Comparison of ENCODE assay signal across 13 mouse cellular contexts in genomic region chr11:24085986-24086385, GRCm38 (mm10). TPM values are rescaled to one million over a fixed set of nuclear protein-coding genes. Genes with fewer than 3 reads are reported as not detected.
DNase-seq lines count a peak whose midpoint lies in the region; ATAC-seq and TF ChIP-seq lines count a peak whose summit lies in the region.
"Had no signal": no experiment of that assay in that cellular context is flagged by ENCODE, and none has a peak within 500 bp of the region (broad histone marks: within the 10 kb centered on the region; RNA-seq: fewer than 3 reads in every experiment).

No protein-coding gene starts in this region.

- peaks cover 39% of the 10 kb centered on the region for H3K4me1 ChIP-seq in heart, embryonic 13.5 days
- H3K4me1 ChIP-seq in testis, adult 2 months (ENCODE audit: control insufficient read depth, insufficient read depth, low read length) = peaks cover 8% of the 10 kb centered on the region
- H3K4me1 ChIP-seq in midbrain, embryonic 15.5 days = peaks cover 80% of the 10 kb centered on the region

- intact Hi-C loops in heart, postnatal 10 days (cut with DNase I) = loop anchor here (10.0 kb wide), 1 partner anchor 319 kb away; no protein-coding TSS in a partner anchor

- no peak overlapping the region for H3K4me3 ChIP-seq in heart, embryonic 13.5 days
- peak overlapping the region; percentile 7; the same call in 1 of the 2 replicates for H3K4me3 ChIP-seq in testis, adult 2 months (ENCODE audit: control insufficient read depth, low read depth, low read length)
- H3K4me3 ChIP-seq in midbrain, embryonic 15.5 days = no peak overlapping the region
- H3K4me3 ChIP-seq: liver, embryonic 15.5 days had no signal

- TF ChIP-seq CTCF in testis, adult 2 months (IDR thresholded peaks at IDR 0.05; ENCODE audit: control insufficient read depth, insufficient read depth, insufficient replicate concordance, low read depth, low read length) = no peak

- 26% methylated on average over 6 of the region's 6 CpGs for WGBS in heart, embryonic 13.5 days
- 58% methylated on average over 6 of the region's 6 CpGs for WGBS in midbrain, embryonic 15.5 days

- H3K27me3 ChIP-seq in heart, embryonic 13.5 days (replicated peaks) = no peaks in the 10 kb centered on the region
- no peaks in the 10 kb centered on the region for H3K27me3 ChIP-seq in testis, adult 2 months (ENCODE audit: control insufficient read depth, insufficient read depth, low read length)
- H3K27me3 ChIP-seq in midbrain, embryonic 15.5 days (replicated peaks) = no peaks in the 10 kb centered on the region
- H3K27me3 ChIP-seq: liver, embryonic 15.5 days had no signal

- ATAC-seq in heart, embryonic 13.5 days (ENCODE audit: extremely low read depth, insufficient number of reproducible peaks, low FRiP score, low TSS enrichment) = no peak
- ATAC-seq in midbrain, embryonic 15.5 days (replicated peaks) = no peak
- ATAC-seq in megakaryocyte progenitor cell, adult 5-6 weeks (replicated peaks; ENCODE audit: poor library complexity) = no peak

- TF ChIP-seq POLR2A in testis, adult 2 months (IDR thresholded peaks at IDR 0.05; ENCODE audit: control insufficient read depth, low read depth, low read length) = no peak

- H3K27ac ChIP-seq in heart, embryonic 13.5 days (replicated peaks) = peak overlapping the region; percentile 10; the same call in 1 of the 2 replicates
- no peak overlapping the region for H3K27ac ChIP-seq in testis, adult 2 months (ENCODE audit: control insufficient read depth, insufficient read depth, low read depth, low read length)
- H3K27ac ChIP-seq in midbrain, embryonic 15.5 days = peak overlapping the region; percentile 48; the same call in 1 of the 2 replicates
- H3K27ac ChIP-seq: liver, embryonic 15.5 days had no signal

- H3K36me3 ChIP-seq in heart, embryonic 13.5 days = peaks cover 51% of the 10 kb centered on the region
- no peaks in the 10 kb centered on the region for H3K36me3 ChIP-seq in testis, adult 2 months (ENCODE audit: control insufficient read depth, insufficient read depth, low read length)
- no peaks in the 10 kb centered on the region for H3K36me3 ChIP-seq in midbrain, embryonic 15.5 days (replicated peaks)

- no peak for DNase-seq in heart, postnatal 10 days
- DNase-seq in testis, postnatal 10 days (ENCODE audit: low spot score) = no peak
- no peak for DNase-seq in lung, postnatal 14 days
- no peak for DNase-seq in right cerebral cortex, postnatal 14 days
- DNase-seq: kidney, adult 9 months had no signal

- H3K9me3 ChIP-seq in heart, embryonic 13.5 days = no peaks in the 10 kb centered on the region
- H3K9me3 ChIP-seq in midbrain, embryonic 15.5 days = no peaks in the 10 kb centered on the region
- H3K9me3 ChIP-seq: liver, embryonic 15.5 days had no signal

- no peak overlapping the region for H3K4me2 ChIP-seq in heart, embryonic 13.5 days
- H3K4me2 ChIP-seq in midbrain, embryonic 15.5 days = peak overlapping the region; percentile 93
- H3K4me2 ChIP-seq: liver, embryonic 15.5 days had no signal

- H3K9ac ChIP-seq in heart, embryonic 13.5 days = peak overlapping the region; percentile 28; the same call in 1 of the 2 replicates
- 0 out of 2 replicates have a peak overlapping the region, but pooled peaks have one; percentile 9 for H3K9ac ChIP-seq in midbrain, embryonic 15.5 days

RNA-seq across cellular contexts. Expression of gene Bcl11a, which starts 8.1 kb away (rescaled TPM):
- polyA plus RNA-seq in heart, embryonic 13.5 days (2015; fragmentation: Nextera tagmentation; extraction: Ambion mirVana) = 15.3 and 15.9 TPM in 2 replicates
- total RNA-seq in heart, postnatal 10 days (2021) = 1 to 10 TPM; 4.4 to 7.4 TPM
- polyA plus RNA-seq in testis, adult 2 months (2012; rRNA removed) = 6.5 and 6.6 TPM in 2 replicates
- 101 and 105 TPM in 2 replicates for polyA plus RNA-seq in midbrain, embryonic 15.5 days (2015; fragmentation: Nextera tagmentation; extraction: Ambion mirVana)
- total RNA-seq in megakaryocyte progenitor cell, adult 5-6 weeks (2015) = 42.8 and 70.9 TPM in 2 replicates
- 24.3 and 29.1 TPM in 2 replicates for total RNA-seq in megakaryocyte progenitor cell, adult 5-6 weeks (2017)

RNA-seq across cellular contexts. Expression of gene A830031A19Rik, which starts 11.1 kb away (rescaled TPM):
- polyA plus RNA-seq in heart, embryonic 13.5 days (2015; fragmentation: Nextera tagmentation; extraction: Ambion mirVana) = not detected in 2 replicates
- not detected for total RNA-seq in heart, postnatal 10 days (2021)
- polyA plus RNA-seq in testis, adult 2 months (2012; rRNA removed) = not detected in 2 replicates
- polyA plus RNA-seq in midbrain, embryonic 15.5 days (2015; fragmentation: Nextera tagmentation; extraction: Ambion mirVana) = 0.23 TPM in 1 of 2 replicates, not detected in the other
- not detected in 2 replicates for total RNA-seq in megakaryocyte progenitor cell, adult 5-6 weeks (2015)
- not detected in 2 replicates for total RNA-seq in megakaryocyte progenitor cell, adult 5-6 weeks (2017)
- total RNA-seq: common myeloid progenitor, adult 5-6 weeks; heart, adult 8-10 months; megakaryocyte, adult 5-6 weeks had no signal
- polyA plus RNA-seq: liver, embryonic 15.5 days had no signal
